Mouse (Mus musculus) forebrain, postnatal 0 days (tissue): Measurements from ENCODE around the gene Faap20. TPM values are rescaled to one million over a fixed set of nuclear protein-coding genes. Genes with fewer than 3 reads are reported as not detected.

Source experiments
- ATAC-seq: fragments of 200-750 bp; cut with Nextera tagmentation; 2 replicates; pipeline ENCODE4 v1.8.0; 2017; ENCODE audit warnings: mild to moderate bottlenecking, moderate library complexity
- DNase-seq: peaks from one replicate; pipeline ENCODE4 v3.0.0-alpha.2; 2015
- H3K27ac ChIP-seq: fragments of 300-500 bp; sonication (generic); 2 replicates; pipeline ENCODE4 v1.5.1; 2014; ENCODE audit warnings: low read depth, mild to moderate bottlenecking, antibody characterized with exemption, low read length, moderate library complexity, mixed read lengths
- H3K27me3 ChIP-seq: fragments of 300-500 bp; sonication (generic); 2 replicates; pipeline ENCODE4 v1.6.1; 2014; ENCODE audit warnings: mild to moderate bottlenecking, low read length, mixed read lengths; ENCODE audit not compliant: insufficient read depth
- H3K36me3 ChIP-seq: fragments of 300-500 bp; sonication (generic); 2 replicates; pipeline ENCODE4 v1.6.1; 2014; ENCODE audit warnings: mild to moderate bottlenecking, moderate library complexity; ENCODE audit not compliant: insufficient read depth
- H3K4me1 ChIP-seq: fragments of 300-500 bp; sonication (generic); 2 replicates; pipeline ENCODE4 v1.6.1; 2014; ENCODE audit warnings: antibody characterized with exemption; ENCODE audit not compliant: insufficient read depth
- H3K4me2 ChIP-seq: fragments of 300-500 bp; sonication (generic); 2 replicates; pipeline ENCODE4 v1.6.1; 2014; ENCODE audit warnings: low read depth, mild to moderate bottlenecking, moderate library complexity
- H3K4me3 ChIP-seq: fragments of 300-500 bp; sonication (generic); 2 replicates; pipeline ENCODE4 v1.5.1; 2014; ENCODE audit warnings: low read depth, low read length, mixed read lengths
- H3K9ac ChIP-seq: fragments of 300-500 bp; sonication (generic); 2 replicates; pipeline ENCODE4 v1.6.1; 2014; ENCODE audit warnings: mild to moderate bottlenecking
- H3K9me3 ChIP-seq: fragments of 300-500 bp; sonication (generic); 2 replicates; pipeline ENCODE4 v1.6.1; 2016; ENCODE audit warnings: low read length
- CTCF ChIP-seq: sonication (generic); IDR thresholded peaks from 2 replicates; pipeline ENCODE4 v1.5.1; 2016; ENCODE audit warnings: antibody characterized with exemption, control low read depth, low read depth
- WGBS: fragments of 180-500 bp; shearing (Covaris S2); extraction: QIAGEN DNeasy Blood & Tissue Kit; methylation state at CpG from one replicate; pipeline ENCODE4 v1.1.7; 2014; 5-methylcytosine and 5-hydroxymethylcytosine counted together
- polyA plus RNA-seq: library from polyadenylated mRNA; unstranded; fragments of >200 nt; fragmentation: Nextera tagmentation; extraction: Ambion mirVana; gene quantifications from 2 replicates; pipeline ENCODE4 v1.2.1, GENCODE M21; 2015
- total RNA-seq: library from RNA; depleted of rRNA; stranded (reverse); fragments of >200 nt; gene quantifications from 2 replicates; pipeline ENCODE4 v1.2.3, GENCODE M21; 2014; rRNA removed

The Faap20 gene
- total and polyA plus RNA-seq, 2 experiments from 2014 or later: 48.7 to 60.7 TPM

- ATAC-seq (no peak), DNase-seq (peak; percentile 18)
- no peak overlapping the region for H3K4me3 ChIP-seq
- H3K9ac ChIP-seq: no peak overlapping the region
- WGBS: 66% methylated on average over 7 of the region's 7 CpGs
- H3K4me2 ChIP-seq: no peak overlapping the region
- H3K27me3 ChIP-seq: no peaks in the 10 kb centered on the region
- H3K27ac ChIP-seq: peak overlapping the region; percentile 86
- H3K4me1 ChIP-seq: peaks cover 40% of the 10 kb centered on the region
- no peak for TF ChIP-seq CTCF
- no peaks in the 10 kb centered on the region for H3K9me3 ChIP-seq
- no peaks in the 10 kb centered on the region for H3K36me3 ChIP-seq
Observed at GRCm38 (mm10) chr4:155304508-155305096, 55.0 kb downstream of the Faap20 start.

GRCm38 (mm10) chr4:155305531-155306031 is 56.0 kb downstream of the Faap20 start:
- 6% methylated on average over 8 of the region's 8 CpGs for WGBS
- H3K36me3 ChIP-seq: no peaks in the 10 kb centered on the region
- H3K9me3 ChIP-seq: no peaks in the 10 kb centered on the region
- DNase-seq (peak; percentile 81), ATAC-seq (peak; percentile 70)
- peak overlapping the region; percentile 86 for H3K27ac ChIP-seq
- peaks cover 40% of the 10 kb centered on the region for H3K4me1 ChIP-seq
- H3K27me3 ChIP-seq: no peaks in the 10 kb centered on the region
- no peak for TF ChIP-seq CTCF
- H3K9ac ChIP-seq: peak overlapping the region; percentile 22; the same call in 1 of the 2 replicates
- H3K4me3 ChIP-seq: no peak overlapping the region; the same call in 1 of the 2 replicates
- peak overlapping the region; percentile 39 for H3K4me2 ChIP-seq

Other genes starting within 250 kb of the Faap20 start
- gene Plch2, start 193.0 kb upstream of the Faap20 start, total RNA-seq: 32.1 and 42.1 TPM in 2 replicates
- gene Plch2, start 193.0 kb upstream of the Faap20 start, polyA plus RNA-seq: 11.7 and 17.4 TPM in 2 replicates
- gene Pex10, start 182.8 kb upstream of the Faap20 start, total RNA-seq: 16.9 and 18.5 TPM in 2 replicates
- 14.0 and 14.1 TPM in 2 replicates for gene Pex10, start 182.8 kb upstream of the Faap20 start, polyA plus RNA-seq
- gene Rer1, start 163.4 kb upstream of the Faap20 start, total RNA-seq: 92.4 and 116 TPM in 2 replicates
- gene Rer1, start 163.4 kb upstream of the Faap20 start, polyA plus RNA-seq: 136 and 140 TPM in 2 replicates
- 6.0 and 7.4 TPM in 2 replicates for gene Morn1, start 163.2 kb upstream of the Faap20 start, total RNA-seq
- gene Morn1, start 163.2 kb upstream of the Faap20 start, polyA plus RNA-seq: 8.2 and 9.7 TPM in 2 replicates
- 66.9 and 68.7 TPM in 2 replicates for gene Ski, start 27.2 kb upstream of the Faap20 start, total RNA-seq
- 11.7 and 12.2 TPM in 2 replicates for gene Ski, start 27.2 kb upstream of the Faap20 start, polyA plus RNA-seq
- gene Prkcz, start 111.6 kb downstream of the Faap20 start, total RNA-seq: 92.5 and 108 TPM in 2 replicates
- gene Prkcz, start 111.6 kb downstream of the Faap20 start, polyA plus RNA-seq: 98.9 and 103 TPM in 2 replicates
- gene Gabrd, start 148.3 kb downstream of the Faap20 start, total RNA-seq: 6.1 and 7.1 TPM in 2 replicates
- 3.8 and 5.1 TPM in 2 replicates for gene Gabrd, start 148.3 kb downstream of the Faap20 start, polyA plus RNA-seq
- gene Cfap74, start 159.4 kb downstream of the Faap20 start, total RNA-seq: 7.2 and 10.8 TPM in 2 replicates
- 5.1 and 6.6 TPM in 2 replicates for gene Cfap74, start 159.4 kb downstream of the Faap20 start, polyA plus RNA-seq
- 0.52 TPM in 1 of 2 replicates, not detected in the other for gene Tmem52, start 219.3 kb downstream of the Faap20 start, total RNA-seq
- 0.23 and 0.29 TPM in 2 replicates for gene Tmem52, start 219.3 kb downstream of the Faap20 start, polyA plus RNA-seq
- gene Gnb1, start 241.6 kb downstream of the Faap20 start, total RNA-seq: 252 and 268 TPM in 2 replicates
- gene Gnb1, start 241.6 kb downstream of the Faap20 start, polyA plus RNA-seq: 1,233 and 1,420 TPM in 2 replicates